Mouse (Mus musculus) kidney, postnatal 25 days (tissue): ENCODE measurements around the gene Il4.
A peak's percentile ranks its signal among the peaks of the same experiment; 100 is the strongest.

Experiments
- DNase-seq, 2 experiments: peaks; one replicate each; pipeline ENCODE4 v3.0.0; 2021; ENCODE audit warnings: mixed read lengths in 2 of 2

Gene Il4

GRCm38 (mm10) chr11:53623573-53623972, 5.1 kb upstream of the Il4 start:
- DNase-seq, result no peak

GRCm38 (mm10) chr11:53622440-53622806, 4.0 kb upstream of the Il4 start:
- DNase-seq, result no peak

- no peak for DNase-seq
Observed at GRCm38 (mm10) chr11:53621582-53622439, 3.3 kb upstream of the Il4 start.

GRCm38 (mm10) chr11:53620094-53620493, 1.6 kb upstream of the Il4 start:
- no peak for DNase-seq

GRCm38 (mm10) chr11:53619428-53619827, 959 bp upstream of the Il4 start:
- no peak for DNase-seq

- no peak for DNase-seq
Observed at GRCm38 (mm10) chr11:53617562-53618109, 833 bp downstream of the Il4 start.

- no peak for DNase-seq
Observed at GRCm38 (mm10) chr11:53616748-53617558, 1.5 kb downstream of the Il4 start.

- no peak for DNase-seq
Observed at GRCm38 (mm10) chr11:53615575-53615974, 2.9 kb downstream of the Il4 start.

GRCm38 (mm10) chr11:53615172-53615571, 3.3 kb downstream of the Il4 start:
- DNase-seq, result no peak

- no peak for DNase-seq
Observed at GRCm38 (mm10) chr11:53609672-53610071, 8.8 kb downstream of the Il4 start.

GRCm38 (mm10) chr11:53609231-53609630, 9.2 kb downstream of the Il4 start:
- DNase-seq, result no peak

GRCm38 (mm10) chr11:53605609-53606008, 12.9 kb downstream of the Il4 start:
- no peak for DNase-seq

- no peak for DNase-seq
Observed at GRCm38 (mm10) chr11:53604983-53605382, 13.5 kb downstream of the Il4 start.

GRCm38 (mm10) chr11:53591116-53591515, 27.4 kb downstream of the Il4 start:
- no peak for DNase-seq

GRCm38 (mm10) chr11:53590368-53590768, 28.1 kb downstream of the Il4 start:
- peak in 1 of 2 experiments; percentile 24 for DNase-seq

GRCm38 (mm10) chr11:53588279-53588678, 30.2 kb downstream of the Il4 start:
- no peak for DNase-seq

GRCm38 (mm10) chr11:53585510-53585909, 33.0 kb downstream of the Il4 start:
- no peak for DNase-seq

- DNase-seq, result peak in 1 of 2 experiments; percentile 21
Observed at GRCm38 (mm10) chr11:53584849-53585248, 33.6 kb downstream of the Il4 start.

- no peak for DNase-seq
Observed at GRCm38 (mm10) chr11:53583151-53583550, 35.3 kb downstream of the Il4 start.

- no peak for DNase-seq
Observed at GRCm38 (mm10) chr11:53580562-53580961, 37.9 kb downstream of the Il4 start.

- peak; percentile 94 to 96 for DNase-seq
Observed at GRCm38 (mm10) chr11:53567224-53568014, 51.0 kb downstream of the Il4 start, which contains the start of gene Kif3a. Gene Kif3a, plus strand, starts transcription at chr11:53567379.

GRCm38 (mm10) chr11:53566646-53567045, 51.8 kb downstream of the Il4 start:
- DNase-seq, result no peak

- no peak for DNase-seq
Observed at GRCm38 (mm10) chr11:53561986-53562385, 56.5 kb downstream of the Il4 start.
